Mouse (Mus musculus) forebrain, embryonic 16.5 days (tissue): ENCODE data around the gene Luc7l3. TPM values are rescaled to one million over a fixed set of nuclear protein-coding genes. Genes with fewer than 3 reads are reported as not detected.
A peak's percentile ranks its signal among the peaks of the same experiment; 100 is the strongest.

ENCODE experiments used
- ATAC-seq: fragments of 200-750 bp; cut with Nextera tagmentation; 2 replicates; pipeline ENCODE4 v1.8.0; 2017; ENCODE audit warnings: mild to moderate bottlenecking, moderate library complexity
- H3K27ac ChIP-seq: fragments of 300-500 bp; sonication (generic); 2 replicates; pipeline ENCODE4 v1.5.1; 2014; ENCODE audit warnings: low read length, control low read depth
- H3K27me3 ChIP-seq: fragments of 300-500 bp; sonication (generic); replicated peaks from 2 replicates; pipeline ENCODE4 v1.6.1; 2014; ENCODE audit warnings: low read length; ENCODE audit not compliant: control insufficient read depth, insufficient read depth
- H3K36me3 ChIP-seq: fragments of 300-500 bp; sonication (generic); 2 replicates; pipeline ENCODE4 v1.6.1; 2014; ENCODE audit not compliant: control insufficient read depth, insufficient read depth
- H3K4me1 ChIP-seq: fragments of 300-500 bp; sonication (generic); replicated peaks from 2 replicates; pipeline ENCODE4 v1.6.1; 2014; ENCODE audit warnings: low read length; ENCODE audit not compliant: control insufficient read depth, insufficient read depth
- H3K4me2 ChIP-seq: fragments of 300-500 bp; sonication (generic); 2 replicates; pipeline ENCODE4 v1.6.1; 2014; ENCODE audit warnings: mild to moderate bottlenecking, low read length, control low read depth
- H3K4me3 ChIP-seq: fragments of 300-500 bp; sonication (generic); replicated peaks from 2 replicates; pipeline ENCODE4 v1.5.1; 2014; ENCODE audit warnings: mild to moderate bottlenecking, low read length, control low read depth
- H3K9ac ChIP-seq: fragments of 300-500 bp; sonication (generic); replicated peaks from 2 replicates; pipeline ENCODE4 v1.6.1; 2014; ENCODE audit warnings: low read depth, low read length, control low read depth
- H3K9me3 ChIP-seq: fragments of 300-500 bp; sonication (generic); 2 replicates; pipeline ENCODE4 v1.6.1; 2016; ENCODE audit warnings: low read length; ENCODE audit not compliant: control insufficient read depth
- WGBS: fragments of 180-500 bp; shearing (Covaris S2); extraction: QIAGEN DNeasy Blood & Tissue Kit; methylation state at CpG from one replicate; pipeline ENCODE4 v1.1.7; 2014; 5-methylcytosine and 5-hydroxymethylcytosine counted together
- polyA plus RNA-seq: library from polyadenylated mRNA; unstranded; fragments of >200 nt; fragmentation: Nextera tagmentation; extraction: Ambion mirVana; gene quantifications from 2 replicates; pipeline ENCODE4 v1.2.1, GENCODE M21; 2015

Luc7l3 gene
- 152 and 163 TPM in 2 replicates for polyA plus RNA-seq

GRCm38 (mm10) chr11:94321931-94322400, at the start of gene Luc7l3:
Luc7l3 (minus strand) TSS chr11:94321988.
- 0% methylated on average over 33 of the region's 36 CpGs for WGBS
- ATAC-seq, result peak; percentile 93
- peak within 1 kb of the TSS; percentile 98 for H3K27ac ChIP-seq
- no peaks in the 10 kb centered on the region for H3K27me3 ChIP-seq
- peak within 1 kb of the TSS; percentile 100 for H3K9ac ChIP-seq
- no peaks in the 10 kb centered on the region for H3K9me3 ChIP-seq
- peaks cover 41% of the 10 kb centered on the region for H3K4me1 ChIP-seq
- peak within 1 kb of the TSS; percentile 99 for H3K4me3 ChIP-seq
- H3K36me3 ChIP-seq, result no peaks in the 10 kb centered on the region
- peak within 1 kb of the TSS; percentile 87 for H3K4me2 ChIP-seq

- no peaks in the 10 kb centered on the region for H3K36me3 ChIP-seq
- H3K27me3 ChIP-seq, result no peaks in the 10 kb centered on the region
- H3K9ac ChIP-seq, result no peak overlapping the region
- no peaks in the 10 kb centered on the region for H3K4me1 ChIP-seq
- H3K27ac ChIP-seq, result no peak overlapping the region
- ATAC-seq, result no peak
- H3K4me2 ChIP-seq, result no peak overlapping the region
- H3K9me3 ChIP-seq, result peaks cover 3% of the 10 kb centered on the region; the same call in 1 of the 2 replicates
- 50% methylated on average over 5 of the region's 5 CpGs for WGBS
- no peak overlapping the region for H3K4me3 ChIP-seq
These were observed 49.0 kb upstream of the Luc7l3 start for GRCm38 (mm10) chr11:94370809-94371208.

GRCm38 (mm10) chr11:94369981-94370380, 48.2 kb upstream of the Luc7l3 start:
- peaks cover 3% of the 10 kb centered on the region; the same call in 1 of the 2 replicates for H3K9me3 ChIP-seq
- 91% methylated on average over 6 of the region's 6 CpGs for WGBS
- no peak overlapping the region for H3K4me2 ChIP-seq
- H3K9ac ChIP-seq, result no peak overlapping the region
- no peaks in the 10 kb centered on the region for H3K27me3 ChIP-seq
- no peaks in the 10 kb centered on the region for H3K4me1 ChIP-seq
- H3K4me3 ChIP-seq, result no peak overlapping the region
- ATAC-seq, result no peak
- no peak overlapping the region for H3K27ac ChIP-seq
- no peaks in the 10 kb centered on the region for H3K36me3 ChIP-seq

GRCm38 (mm10) chr11:94365340-94365739, 43.6 kb upstream of the Luc7l3 start:
- H3K9ac ChIP-seq, result no peak overlapping the region
- no peak overlapping the region for H3K4me3 ChIP-seq
- no peak for ATAC-seq
- no peaks in the 10 kb centered on the region for H3K27me3 ChIP-seq
- H3K27ac ChIP-seq, result no peak overlapping the region
- no peaks in the 10 kb centered on the region for H3K4me1 ChIP-seq
- WGBS, result 80% methylated on average over 3 of the region's 3 CpGs
- H3K9me3 ChIP-seq, result peaks cover 3% of the 10 kb centered on the region; the same call in 1 of the 2 replicates
- no peaks in the 10 kb centered on the region for H3K36me3 ChIP-seq
- no peak overlapping the region for H3K4me2 ChIP-seq

GRCm38 (mm10) chr11:94363690-94364089, 41.9 kb upstream of the Luc7l3 start:
- WGBS, result 83% methylated on average over 7 of the region's 7 CpGs
- no peak overlapping the region for H3K4me3 ChIP-seq
- no peak overlapping the region for H3K27ac ChIP-seq
- H3K9me3 ChIP-seq, result peaks cover 3% of the 10 kb centered on the region; the same call in 1 of the 2 replicates
- H3K4me2 ChIP-seq, result no peak overlapping the region
- H3K27me3 ChIP-seq, result no peaks in the 10 kb centered on the region
- H3K36me3 ChIP-seq, result no peaks in the 10 kb centered on the region
- H3K9ac ChIP-seq, result no peak overlapping the region
- ATAC-seq, result no peak
- no peaks in the 10 kb centered on the region for H3K4me1 ChIP-seq

- Histone ChIP-seq H3K4me3 (no peak overlapping the region), H3K4me2 (no peak overlapping the region), H3K9ac (no peak overlapping the region), H3K4me1 (no peaks in the 10 kb centered on the region), H3K9me3 (peaks cover 3% of the 10 kb centered on the region; the same call in 1 of the 2 replicates), H3K27ac (no peak overlapping the region), H3K27me3 (no peaks in the 10 kb centered on the region), H3K36me3 (no peaks in the 10 kb centered on the region)
- no peak for ATAC-seq
- WGBS, result 83% methylated on average over 5 of the region's 5 CpGs
These were observed 40.3 kb upstream of the Luc7l3 start for GRCm38 (mm10) chr11:94362101-94362500.

GRCm38 (mm10) chr11:94361166-94361870, 39.5 kb upstream of the Luc7l3 start:
- ATAC-seq, result no peak
- Histone ChIP-seq H3K27me3 (no peaks in the 10 kb centered on the region), H3K9ac (no peak overlapping the region), H3K27ac (no peak overlapping the region), H3K4me2 (no peak overlapping the region), H3K4me1 (no peaks in the 10 kb centered on the region), H3K36me3 (no peaks in the 10 kb centered on the region), H3K4me3 (no peak overlapping the region), H3K9me3 (peaks cover 3% of the 10 kb centered on the region; the same call in 1 of the 2 replicates)
- WGBS, result 94% methylated on average over 14 of the region's 14 CpGs

- H3K27me3 ChIP-seq, result no peaks in the 10 kb centered on the region
- no peaks in the 10 kb centered on the region for H3K36me3 ChIP-seq
- 92% methylated on average over 12 of the region's 12 CpGs for WGBS
- no peak overlapping the region for H3K4me3 ChIP-seq
- no peak overlapping the region for H3K4me2 ChIP-seq
- H3K27ac ChIP-seq, result no peak overlapping the region
- H3K9me3 ChIP-seq, result no peaks in the 10 kb centered on the region
- H3K4me1 ChIP-seq, result no peaks in the 10 kb centered on the region
- no peak for ATAC-seq
- H3K9ac ChIP-seq, result no peak overlapping the region
These were observed 37.4 kb upstream of the Luc7l3 start for GRCm38 (mm10) chr11:94359168-94359567.

- 89% methylated on average over 9 of the region's 9 CpGs for WGBS
- no peak for ATAC-seq
- Histone ChIP-seq H3K27ac (no peak overlapping the region), H3K4me2 (no peak overlapping the region), H3K4me3 (no peak overlapping the region), H3K4me1 (no peaks in the 10 kb centered on the region), H3K36me3 (no peaks in the 10 kb centered on the region), H3K27me3 (no peaks in the 10 kb centered on the region), H3K9me3 (no peaks in the 10 kb centered on the region), H3K9ac (no peak overlapping the region)
These were observed 33.9 kb upstream of the Luc7l3 start for GRCm38 (mm10) chr11:94355521-94356217.
